Mouse (Mus musculus): ENCODE measurements at regions not wholly inside any gene's neighbourhood (a gene's known extent, or its start where the extent isn't known, plus 50 kb on each side); places are given as distances from the start of the nearest gene placed in this dataset.

GRCm38 (mm10) chr13:117334125-117334524 lies 113.2 kb upstream of the Gm17509 start:
- DNase-seq (ENCODE audit: low spot score) (no peak), ATAC-seq (replicated peaks; ENCODE audit: low FRiP score) (no peak)
- Histone ChIP-seq H3K27me3 (replicated peaks; ENCODE audit: control insufficient read depth, insufficient read depth, low read length) (no peaks in the 10 kb centered on the region), H3K4me1 (replicated peaks; ENCODE audit: control insufficient read depth, insufficient read depth, low read length) (no peaks in the 10 kb centered on the region), H3K9ac (ENCODE audit: low read depth, low read length) (no peak overlapping the region), H3K9me3 (ENCODE audit: control insufficient read depth, low read length) (no peaks in the 10 kb centered on the region), H3K27ac (ENCODE audit: low read depth, low read length) (no peak overlapping the region), H3K4me2 (no peak overlapping the region), H3K36me3 (ENCODE audit: control insufficient read depth, insufficient read depth, low read length) (no peaks in the 10 kb centered on the region), H3K4me3 (ENCODE audit: low read depth, low read length) (no peak overlapping the region)
- 12% methylated on average over 1 of the region's 1 CpGs for WGBS

- no peak for ATAC-seq (replicated peaks; ENCODE audit: low FRiP score)
- 87% methylated on average over 5 of the region's 5 CpGs for WGBS
- H3K4me1 ChIP-seq (replicated peaks; ENCODE audit: control insufficient read depth, insufficient read depth, low read length) = no peaks in the 10 kb centered on the region
Measured at GRCm38 (mm10) chr13:117334539-117334938, 113.7 kb upstream of the Gm17509 start.

GRCm38 (mm10) chr13:117381086-117381595 lies 160.3 kb upstream of the Gm17509 start:
- ATAC-seq (replicated peaks; ENCODE audit: low FRiP score) (no peak), DNase-seq (ENCODE audit: low spot score) (no peak)
- Histone ChIP-seq H3K9ac (ENCODE audit: low read depth, low read length) (no peak overlapping the region), H3K27ac (ENCODE audit: low read depth, low read length) (no peak overlapping the region), H3K4me1 (replicated peaks; ENCODE audit: control insufficient read depth, insufficient read depth, low read length) (no peaks in the 10 kb centered on the region), H3K36me3 (ENCODE audit: control insufficient read depth, insufficient read depth, low read length) (no peaks in the 10 kb centered on the region), H3K4me3 (ENCODE audit: low read depth, low read length) (no peak overlapping the region), H3K4me2 (no peak overlapping the region), H3K9me3 (ENCODE audit: control insufficient read depth, low read length) (no peaks in the 10 kb centered on the region), H3K27me3 (replicated peaks; ENCODE audit: control insufficient read depth, insufficient read depth, low read length) (no peaks in the 10 kb centered on the region)
- 57% methylated on average over 4 of the region's 4 CpGs for WGBS

More at GRCm38 (mm10) chr13:117334539-117334938, 113.7 kb upstream of the Gm17509 start:
- no peak for DNase-seq (ENCODE audit: low spot score)
- no peak overlapping the region for H3K9ac ChIP-seq (ENCODE audit: low read depth, low read length)
- H3K27me3 ChIP-seq (replicated peaks; ENCODE audit: control insufficient read depth, insufficient read depth, low read length) = no peaks in the 10 kb centered on the region
- H3K9me3 ChIP-seq (ENCODE audit: control insufficient read depth, low read length) = no peaks in the 10 kb centered on the region
- H3K36me3 ChIP-seq (ENCODE audit: control insufficient read depth, insufficient read depth, low read length) = no peaks in the 10 kb centered on the region
- H3K4me2 ChIP-seq = no peak overlapping the region
- H3K4me3 ChIP-seq (ENCODE audit: low read depth, low read length) = no peak overlapping the region
- no peak overlapping the region for H3K27ac ChIP-seq (ENCODE audit: low read depth, low read length)

GRCm38 (mm10) chr13:117383480-117384137 lies 162.7 kb upstream of the Gm17509 start:
- Histone ChIP-seq H3K4me2 (no peak overlapping the region), H3K27ac (ENCODE audit: low read depth, low read length) (no peak overlapping the region), H3K4me1 (replicated peaks; ENCODE audit: control insufficient read depth, insufficient read depth, low read length) (no peaks in the 10 kb centered on the region), H3K9ac (ENCODE audit: low read depth, low read length) (no peak overlapping the region), H3K4me3 (ENCODE audit: low read depth, low read length) (no peak overlapping the region), H3K36me3 (ENCODE audit: control insufficient read depth, insufficient read depth, low read length) (no peaks in the 10 kb centered on the region), H3K27me3 (replicated peaks; ENCODE audit: control insufficient read depth, insufficient read depth, low read length) (no peaks in the 10 kb centered on the region), H3K9me3 (ENCODE audit: control insufficient read depth, low read length) (no peaks in the 10 kb centered on the region)
- DNase-seq (ENCODE audit: low spot score) (no peak), ATAC-seq (replicated peaks; ENCODE audit: low FRiP score) (no peak)
- WGBS = 80% methylated on average over 12 of the region's 12 CpGs

GRCm38 (mm10) chr13:117390287-117390686 lies 169.4 kb upstream of the Gm17509 start:
- no peak for DNase-seq (ENCODE audit: low spot score)
- no peak for ATAC-seq (replicated peaks; ENCODE audit: low FRiP score)
- Histone ChIP-seq H3K9ac (ENCODE audit: low read depth, low read length) (no peak overlapping the region), H3K4me1 (replicated peaks; ENCODE audit: control insufficient read depth, insufficient read depth, low read length) (no peaks in the 10 kb centered on the region), H3K4me2 (no peak overlapping the region), H3K4me3 (ENCODE audit: low read depth, low read length) (no peak overlapping the region), H3K27ac (ENCODE audit: low read depth, low read length) (no peak overlapping the region), H3K9me3 (ENCODE audit: control insufficient read depth, low read length) (0 out of 2 replicates have a peak, but pooled peaks cover 3% of the 10 kb centered on the region), H3K27me3 (replicated peaks; ENCODE audit: control insufficient read depth, insufficient read depth, low read length) (no peaks in the 10 kb centered on the region), H3K36me3 (ENCODE audit: control insufficient read depth, insufficient read depth, low read length) (no peaks in the 10 kb centered on the region)

- DNase-seq (ENCODE audit: low spot score) (no peak), ATAC-seq (replicated peaks; ENCODE audit: low FRiP score) (no peak)
- H3K9me3 ChIP-seq (ENCODE audit: control insufficient read depth, low read length) = 0 out of 2 replicates have a peak, but pooled peaks cover 3% of the 10 kb centered on the region
- no peaks in the 10 kb centered on the region for H3K27me3 ChIP-seq (replicated peaks; ENCODE audit: control insufficient read depth, insufficient read depth, low read length)
- no peaks in the 10 kb centered on the region for H3K36me3 ChIP-seq (ENCODE audit: control insufficient read depth, insufficient read depth, low read length)
- no peak overlapping the region for H3K4me3 ChIP-seq (ENCODE audit: low read depth, low read length)
- WGBS = 26% methylated on average over 1 of the region's 1 CpGs
- H3K9ac ChIP-seq (ENCODE audit: low read depth, low read length) = no peak overlapping the region
- no peak overlapping the region for H3K27ac ChIP-seq (ENCODE audit: low read depth, low read length)
- no peak overlapping the region for H3K4me2 ChIP-seq
- H3K4me1 ChIP-seq (replicated peaks; ENCODE audit: control insufficient read depth, insufficient read depth, low read length) = no peaks in the 10 kb centered on the region
Measured at GRCm38 (mm10) chr13:117393488-117393887, 172.6 kb upstream of the Gm17509 start.

GRCm38 (mm10) chr13:117401245-117401644 lies 180.4 kb upstream of the Gm17509 start:
- ATAC-seq (replicated peaks; ENCODE audit: low FRiP score) = no peak
- WGBS = 85% methylated on average over 4 of the region's 4 CpGs
- H3K27ac ChIP-seq (ENCODE audit: low read depth, low read length) = no peak overlapping the region
- H3K4me2 ChIP-seq = no peak overlapping the region
- H3K36me3 ChIP-seq (ENCODE audit: control insufficient read depth, insufficient read depth, low read length) = no peaks in the 10 kb centered on the region
- H3K4me1 ChIP-seq (replicated peaks; ENCODE audit: control insufficient read depth, insufficient read depth, low read length) = no peaks in the 10 kb centered on the region
- DNase-seq (ENCODE audit: low spot score) = no peak
- H3K9ac ChIP-seq (ENCODE audit: low read depth, low read length) = no peak overlapping the region
- H3K27me3 ChIP-seq (replicated peaks; ENCODE audit: control insufficient read depth, insufficient read depth, low read length) = no peaks in the 10 kb centered on the region
- H3K9me3 ChIP-seq (ENCODE audit: control insufficient read depth, low read length) = no peaks in the 10 kb centered on the region
- no peak overlapping the region for H3K4me3 ChIP-seq (ENCODE audit: low read depth, low read length)

- Histone ChIP-seq H3K4me1 (replicated peaks; ENCODE audit: control insufficient read depth, insufficient read depth, low read length) (no peaks in the 10 kb centered on the region), H3K36me3 (ENCODE audit: control insufficient read depth, insufficient read depth, low read length) (no peaks in the 10 kb centered on the region), H3K27ac (ENCODE audit: low read depth, low read length) (no peak overlapping the region), H3K9me3 (ENCODE audit: control insufficient read depth, low read length) (no peaks in the 10 kb centered on the region), H3K4me2 (no peak overlapping the region), H3K9ac (ENCODE audit: low read depth, low read length) (no peak overlapping the region), H3K27me3 (replicated peaks; ENCODE audit: control insufficient read depth, insufficient read depth, low read length) (no peaks in the 10 kb centered on the region), H3K4me3 (ENCODE audit: low read depth, low read length) (no peak overlapping the region)
- ATAC-seq (replicated peaks; ENCODE audit: low FRiP score) (no peak), DNase-seq (ENCODE audit: low spot score) (no peak)
- 80% methylated on average over 7 of the region's 7 CpGs for WGBS
Measured at GRCm38 (mm10) chr13:117409940-117410339, 189.1 kb upstream of the Gm17509 start.

GRCm38 (mm10) chr13:117413616-117414015 lies 188.5 kb upstream of the Hcn1 start:
- Histone ChIP-seq H3K36me3 (ENCODE audit: control insufficient read depth, insufficient read depth, low read length) (no peaks in the 10 kb centered on the region), H3K9ac (ENCODE audit: low read depth, low read length) (no peak overlapping the region), H3K4me1 (replicated peaks; ENCODE audit: control insufficient read depth, insufficient read depth, low read length) (no peaks in the 10 kb centered on the region), H3K27ac (ENCODE audit: low read depth, low read length) (no peak overlapping the region), H3K4me2 (no peak overlapping the region), H3K27me3 (replicated peaks; ENCODE audit: control insufficient read depth, insufficient read depth, low read length) (no peaks in the 10 kb centered on the region), H3K9me3 (ENCODE audit: control insufficient read depth, low read length) (no peaks in the 10 kb centered on the region), H3K4me3 (ENCODE audit: low read depth, low read length) (no peak overlapping the region)
- no peak for ATAC-seq (replicated peaks; ENCODE audit: low FRiP score)
- DNase-seq (ENCODE audit: low spot score) = no peak
- 71% methylated on average over 4 of the region's 4 CpGs for WGBS

Data from liver, embryonic 11.5 days (tissue).